Mouse (Mus musculus): ENCODE data around the gene 2300002M23Rik. TPM values are rescaled to one million over a fixed set of nuclear protein-coding genes. Genes with fewer than 3 reads are reported as not detected.
A peak's percentile ranks its signal among the peaks of the same experiment; 100 is the strongest.

The 2300002M23Rik gene
- polyA plus RNA-seq, 1 experiment = not detected

DNA sequence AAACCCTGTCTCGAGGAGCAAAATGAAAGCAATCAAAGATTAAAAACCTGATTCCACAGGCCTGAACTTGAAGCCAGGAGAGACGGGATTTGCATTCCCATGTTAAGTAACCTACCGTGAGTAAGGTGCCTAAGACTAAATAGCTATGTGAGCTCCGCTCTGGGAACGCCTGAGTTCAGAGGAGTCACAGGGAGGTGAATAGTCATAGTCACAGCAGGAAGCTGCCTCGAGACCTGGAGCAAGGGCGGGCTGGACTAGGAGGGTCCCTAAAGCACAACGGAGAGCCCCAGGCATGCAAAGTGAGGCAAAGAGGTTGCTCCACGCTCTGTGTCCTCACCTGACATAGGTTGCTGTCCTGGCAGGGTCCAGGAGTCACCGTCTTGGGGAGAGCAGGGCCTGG lies 27.7 kb upstream of the 2300002M23Rik start:
- H3K4me1 ChIP-seq (ENCODE audit: control insufficient read depth, insufficient read depth, low read length) = peaks cover 16% of the 10 kb centered on the region
- no peak overlapping the region for H3K27ac ChIP-seq (ENCODE audit: insufficient read depth, low read depth, low read length)
- 68% methylated on average over 10 of the region's 10 CpGs for WGBS
- TF ChIP-seq CTCF (IDR thresholded peaks at IDR 0.05; ENCODE audit: insufficient read depth, low read depth, low read length) = no peak
- no peak for TF ChIP-seq POLR2A (IDR thresholded peaks at IDR 0.05; ENCODE audit: insufficient read depth, low read depth, low read length)
- no peak overlapping the region for H3K4me3 ChIP-seq (ENCODE audit: insufficient read depth, low read depth, low read length)

DNA sequence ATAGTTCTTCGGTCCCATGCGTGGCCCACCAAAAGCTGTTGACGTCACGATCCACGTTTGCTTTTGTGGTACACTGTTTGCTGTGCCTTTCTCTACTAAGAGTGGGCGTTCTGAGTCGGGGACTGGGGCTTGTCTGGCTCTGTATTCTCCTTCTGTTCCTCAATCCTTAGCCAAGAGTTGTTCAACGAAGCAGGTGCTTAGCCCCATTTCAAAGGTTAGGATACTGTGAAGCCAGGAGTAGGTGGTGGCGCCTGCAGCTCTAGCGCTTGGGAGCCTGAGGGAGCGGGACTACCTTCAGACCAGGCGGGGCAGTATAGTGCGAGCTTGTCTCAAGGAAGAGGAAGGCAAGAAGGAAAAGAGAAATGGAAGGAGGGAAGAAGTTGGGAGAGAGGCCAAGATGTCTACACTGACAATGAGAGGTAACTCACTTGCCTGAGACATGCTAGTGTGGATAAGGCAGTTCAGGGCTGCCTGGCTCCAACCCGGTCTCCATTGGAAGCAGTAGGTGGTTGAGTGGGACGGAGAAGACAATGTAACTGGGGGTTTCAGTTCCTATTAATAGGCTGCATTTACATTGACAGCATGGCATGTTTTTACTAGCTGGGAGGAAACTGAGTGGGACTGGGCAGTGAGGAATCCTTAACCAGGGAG lies 24.4 kb upstream of the 2300002M23Rik start:
- TF ChIP-seq POLR2A (IDR thresholded peaks at IDR 0.05; ENCODE audit: insufficient read depth, low read depth, low read length) (no peak), CTCF (IDR thresholded peaks at IDR 0.05; ENCODE audit: insufficient read depth, low read depth, low read length) (no peak)
- H3K27ac ChIP-seq (ENCODE audit: insufficient read depth, low read depth, low read length) = no peak overlapping the region; the same call in none of the 2 replicates
- H3K4me1 ChIP-seq (ENCODE audit: control insufficient read depth, insufficient read depth, low read length) = peaks cover 14% of the 10 kb centered on the region
- H3K4me3 ChIP-seq (ENCODE audit: insufficient read depth, low read depth, low read length) = no peak overlapping the region
- WGBS = 56% methylated on average over 15 of the region's 15 CpGs

DNA sequence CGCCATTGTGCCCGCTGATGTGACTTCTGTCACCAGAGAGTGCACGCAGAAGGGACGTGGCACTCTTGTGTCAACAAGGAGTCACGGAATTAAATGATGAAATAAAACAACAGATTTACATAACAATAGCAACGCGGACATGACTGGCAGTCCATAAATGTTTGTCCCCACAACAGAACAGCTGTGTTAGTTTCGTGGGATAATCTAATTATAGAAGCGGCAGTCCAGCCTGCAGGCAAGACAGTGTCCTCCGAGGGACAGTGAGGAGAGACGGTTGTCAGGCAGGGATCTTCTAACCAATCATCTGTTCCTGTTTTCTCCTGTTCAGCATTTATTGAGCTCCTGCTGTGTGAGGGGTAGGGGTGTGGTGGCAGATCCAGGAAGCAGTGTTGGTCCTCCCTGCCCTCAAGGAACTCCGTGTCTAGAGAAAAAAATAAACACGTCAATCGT lies 23.8 kb upstream of the 2300002M23Rik start:
- Histone ChIP-seq H3K4me3 (ENCODE audit: insufficient read depth, low read depth, low read length) (no peak overlapping the region), H3K4me1 (ENCODE audit: control insufficient read depth, insufficient read depth, low read length) (peaks cover 14% of the 10 kb centered on the region), H3K27ac (ENCODE audit: insufficient read depth, low read depth, low read length) (no peak overlapping the region; the same call in 1 of the 2 replicates)
- 30% methylated on average over 14 of the region's 14 CpGs for WGBS
- TF ChIP-seq POLR2A (IDR thresholded peaks at IDR 0.05; ENCODE audit: insufficient read depth, low read depth, low read length) (no peak), CTCF (IDR thresholded peaks at IDR 0.05; ENCODE audit: insufficient read depth, low read depth, low read length) (no peak)

DNA sequence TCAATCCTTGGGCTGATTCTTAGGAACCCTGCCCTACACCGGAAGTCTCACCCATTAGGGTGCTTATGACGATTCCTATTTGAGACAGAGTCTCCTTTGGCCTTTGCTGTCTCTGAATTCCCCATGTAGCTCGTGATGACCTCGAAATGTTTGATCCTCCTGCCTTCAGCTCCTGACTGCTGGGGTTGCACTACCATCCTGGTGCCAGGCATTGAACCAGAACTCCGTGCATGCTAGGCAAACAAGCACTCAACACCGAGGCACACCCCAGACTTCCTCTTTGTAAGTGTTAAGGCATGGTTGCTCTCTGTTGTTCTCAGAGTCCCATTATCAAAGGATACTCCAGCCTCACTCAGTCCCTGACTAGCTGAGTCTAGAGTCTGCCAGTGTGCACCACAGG lies 23.2 kb upstream of the 2300002M23Rik start:
- no peak overlapping the region for H3K27ac ChIP-seq (ENCODE audit: insufficient read depth, low read depth, low read length)
- 74% methylated on average over 6 of the region's 6 CpGs for WGBS

DNA sequence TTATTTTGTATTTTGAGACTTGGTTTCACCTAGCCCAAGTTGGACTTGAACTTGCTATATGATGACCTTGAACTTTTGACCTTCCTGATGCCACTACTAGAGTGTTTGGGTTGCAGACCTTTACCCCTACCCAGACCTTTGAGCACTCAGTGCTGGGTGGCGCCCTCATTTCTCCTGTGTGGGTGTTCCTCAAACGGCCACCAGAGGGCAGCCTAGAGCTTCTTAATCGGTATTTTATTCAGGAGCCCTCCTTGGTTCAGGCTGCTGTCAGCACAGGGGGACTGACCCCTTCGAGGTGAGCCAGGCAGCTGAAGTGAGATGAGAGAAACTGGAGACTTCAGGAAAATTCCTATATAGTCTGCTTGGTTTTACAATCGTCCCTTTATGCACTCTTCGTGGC lies 22.6 kb upstream of the 2300002M23Rik start:
- H3K4me1 ChIP-seq (ENCODE audit: control insufficient read depth, insufficient read depth, low read length) = peaks cover 23% of the 10 kb centered on the region
- TF ChIP-seq CTCF (IDR thresholded peaks at IDR 0.05; ENCODE audit: insufficient read depth, low read depth, low read length) (peak; percentile 81), POLR2A (IDR thresholded peaks at IDR 0.05; ENCODE audit: insufficient read depth, low read depth, low read length) (no peak)
- no peak overlapping the region for H3K4me3 ChIP-seq (ENCODE audit: insufficient read depth, low read depth, low read length)
- 28% methylated on average over 6 of the region's 6 CpGs for WGBS
- no peak overlapping the region for H3K27ac ChIP-seq (ENCODE audit: insufficient read depth, low read depth, low read length)

More for the DNA sequence above, 23.2 kb upstream of the 2300002M23Rik start:
- Histone ChIP-seq H3K4me3 (ENCODE audit: insufficient read depth, low read depth, low read length) (no peak overlapping the region), H3K4me1 (ENCODE audit: control insufficient read depth, insufficient read depth, low read length) (peaks cover 18% of the 10 kb centered on the region)
- TF ChIP-seq CTCF (IDR thresholded peaks at IDR 0.05; ENCODE audit: insufficient read depth, low read depth, low read length) = no peak
- TF ChIP-seq POLR2A (IDR thresholded peaks at IDR 0.05; ENCODE audit: insufficient read depth, low read depth, low read length) = no peak

DNA sequence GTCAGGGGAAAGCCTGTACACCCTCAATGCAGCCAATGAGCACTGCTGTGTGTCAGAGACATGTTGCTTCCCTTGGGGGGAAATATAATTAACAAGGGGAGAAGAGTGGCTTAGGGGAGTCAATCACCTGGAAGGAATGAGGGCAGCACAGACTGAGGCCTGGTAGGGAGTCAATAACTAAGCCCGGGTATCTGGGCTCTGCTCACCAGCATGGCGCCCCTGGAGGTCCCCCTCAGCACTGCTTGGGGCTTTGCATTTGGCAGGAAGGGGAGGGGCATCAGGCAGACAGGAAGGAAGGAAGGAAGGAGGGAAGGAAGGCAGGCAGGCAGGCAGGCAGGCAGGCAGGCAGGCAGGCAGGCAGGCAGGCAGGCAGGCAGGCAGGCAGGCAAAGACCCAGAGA lies 19.8 kb upstream of the 2300002M23Rik start:
- H3K27ac ChIP-seq (ENCODE audit: insufficient read depth, low read depth, low read length) = no peak overlapping the region
- TF ChIP-seq CTCF (IDR thresholded peaks at IDR 0.05; ENCODE audit: insufficient read depth, low read depth, low read length) (no peak), POLR2A (IDR thresholded peaks at IDR 0.05; ENCODE audit: insufficient read depth, low read depth, low read length) (no peak)
- no peak overlapping the region for H3K4me3 ChIP-seq (ENCODE audit: insufficient read depth, low read depth, low read length)
- peaks cover 43% of the 10 kb centered on the region for H3K4me1 ChIP-seq (ENCODE audit: control insufficient read depth, insufficient read depth, low read length)
- 63% methylated on average over 2 of the region's 2 CpGs for WGBS

DNA sequence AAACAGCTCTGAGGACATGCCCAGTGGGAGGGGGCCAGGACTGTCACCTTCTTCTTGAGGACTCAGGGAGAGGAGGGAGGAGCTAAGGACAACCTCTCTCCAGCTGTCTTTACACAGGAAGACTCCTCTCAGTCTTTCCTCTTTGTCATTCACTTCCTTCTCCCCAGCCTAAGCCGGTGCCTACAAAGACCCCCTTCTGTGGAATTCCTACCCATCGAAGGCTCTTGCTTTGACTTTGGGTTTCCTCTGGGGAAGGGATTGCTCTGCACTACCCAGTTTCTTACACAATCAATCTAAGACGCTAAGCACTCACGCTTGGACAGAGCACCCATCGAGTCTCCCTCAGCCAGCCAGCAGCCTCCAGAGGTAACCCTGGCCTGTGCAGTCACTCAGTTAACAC lies 18.6 kb upstream of the 2300002M23Rik start:
- 51% methylated on average over 5 of the region's 5 CpGs for WGBS
- Histone ChIP-seq H3K4me1 (ENCODE audit: control insufficient read depth, insufficient read depth, low read length) (peaks cover 32% of the 10 kb centered on the region), H3K27ac (ENCODE audit: insufficient read depth, low read depth, low read length) (peak overlapping the region; percentile 58; the same call in 1 of the 2 replicates), H3K4me3 (ENCODE audit: insufficient read depth, low read depth, low read length) (no peak overlapping the region)
- TF ChIP-seq POLR2A (IDR thresholded peaks at IDR 0.05; ENCODE audit: insufficient read depth, low read depth, low read length) = no peak
- TF ChIP-seq CTCF (IDR thresholded peaks at IDR 0.05; ENCODE audit: insufficient read depth, low read depth, low read length) = no peak

DNA sequence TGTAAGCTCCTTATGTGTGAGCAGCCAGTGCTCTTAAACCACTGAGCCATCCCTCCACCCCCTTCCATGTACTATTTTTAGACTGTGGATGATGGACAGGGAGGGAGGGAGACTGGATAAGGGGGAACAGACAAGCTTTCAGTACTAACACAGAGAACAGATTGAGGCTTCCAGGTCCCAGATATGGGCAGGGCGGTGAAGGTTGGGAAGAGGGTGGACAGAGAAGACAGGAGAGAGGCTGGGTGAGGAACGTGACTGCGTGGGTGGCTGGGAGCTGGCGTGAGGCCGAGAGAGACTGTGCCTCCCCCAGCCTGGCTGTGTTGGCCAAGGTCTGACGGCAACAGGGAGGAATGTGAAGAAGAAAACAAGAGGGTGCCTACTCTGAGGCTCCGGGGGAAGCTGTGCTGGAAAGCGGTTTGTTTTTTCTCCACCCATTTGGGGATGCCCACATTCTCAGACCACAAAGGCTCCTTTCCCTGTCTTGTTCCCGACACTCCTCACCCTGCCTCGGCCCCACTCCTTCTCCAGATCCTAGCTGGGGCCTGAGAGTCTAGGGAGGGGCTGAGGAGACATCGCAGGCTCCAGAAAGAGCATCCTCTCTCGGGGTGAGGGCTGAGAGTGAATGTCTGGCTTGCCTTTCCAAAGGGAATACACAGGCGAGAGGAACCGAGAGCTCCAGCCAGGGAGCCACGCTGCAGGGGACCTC lies 17.7 kb upstream of the 2300002M23Rik start:
- 11% methylated on average over 15 of the region's 15 CpGs for WGBS
- no peak overlapping the region for H3K4me3 ChIP-seq (ENCODE audit: insufficient read depth, low read depth, low read length)
- peak overlapping the region; percentile 86 for H3K27ac ChIP-seq (ENCODE audit: insufficient read depth, low read depth, low read length)
- TF ChIP-seq POLR2A (IDR thresholded peaks at IDR 0.05; ENCODE audit: insufficient read depth, low read depth, low read length) (no peak), CTCF (IDR thresholded peaks at IDR 0.05; ENCODE audit: insufficient read depth, low read depth, low read length) (no peak)
- peaks cover 29% of the 10 kb centered on the region for H3K4me1 ChIP-seq (ENCODE audit: control insufficient read depth, insufficient read depth, low read length)

DNA sequence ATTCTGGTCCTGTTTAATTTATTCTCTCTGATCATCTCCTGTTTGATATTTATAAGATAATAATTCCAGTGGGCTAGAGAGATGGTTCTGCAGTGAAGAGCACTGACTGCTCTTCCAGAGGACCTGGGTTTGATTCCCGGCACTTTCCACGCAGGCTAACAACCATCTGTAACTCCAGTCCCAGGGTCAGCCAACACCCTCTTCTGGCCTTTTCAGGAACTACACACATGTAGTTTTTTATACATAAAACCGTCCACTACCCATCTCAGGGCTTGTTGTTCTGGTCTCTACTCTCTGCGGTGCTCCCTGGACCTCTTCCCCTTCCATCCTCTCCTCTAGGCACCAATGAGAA lies 17.1 kb upstream of the 2300002M23Rik start:
- Histone ChIP-seq H3K4me3 (ENCODE audit: insufficient read depth, low read depth, low read length) (no peak overlapping the region), H3K4me1 (ENCODE audit: control insufficient read depth, insufficient read depth, low read length) (peaks cover 29% of the 10 kb centered on the region), H3K27ac (ENCODE audit: insufficient read depth, low read depth, low read length) (peak overlapping the region; percentile 86)
- WGBS = 94% methylated on average over 4 of the region's 4 CpGs
- TF ChIP-seq POLR2A (IDR thresholded peaks at IDR 0.05; ENCODE audit: insufficient read depth, low read depth, low read length) = no peak
- no peak for TF ChIP-seq CTCF (IDR thresholded peaks at IDR 0.05; ENCODE audit: insufficient read depth, low read depth, low read length)

Data from olfactory bulb, adult 2 months (tissue).